Mouse (Mus musculus): ENCODE results near the gene Ecsit. TPM values are rescaled to one million over a fixed set of nuclear protein-coding genes. Genes with fewer than 3 reads are reported as not detected.

Gene Ecsit
- 47.7 and 51.5 TPM in 2 replicates for polyA plus RNA-seq (2015; fragmentation: Nextera tagmentation; extraction: Ambion mirVana)

GRCm38 (mm10) chr9:22085022-22085834 is at the start of gene Ecsit:
Ecsit (minus strand) TSS chr9:22085438.
- peaks cover 19% of the 10 kb centered on the region for H3K4me1 ChIP-seq
- no peaks in the 10 kb centered on the region for H3K27me3 ChIP-seq
- peak within 1 kb of the TSS; percentile 76 for H3K9ac ChIP-seq
- H3K36me3 ChIP-seq (ENCODE audit: poor library complexity, severe bottlenecking), result no peaks in the 10 kb centered on the region; the same call in 1 of the 2 replicates
- peak within 1 kb of the TSS; percentile 25; the same call in 1 of the 2 replicates for H3K27ac ChIP-seq
- H3K9me3 ChIP-seq (replicated peaks), result no peaks in the 10 kb centered on the region
- peak; percentile 100 for ATAC-seq
- peak within 1 kb of the TSS; percentile 88 for H3K4me2 ChIP-seq
- peak within 1 kb of the TSS; percentile 74 for H3K4me3 ChIP-seq
- under 1% methylated on average over 48 of the region's 48 CpGs for WGBS

GRCm38 (mm10) chr9:22134246-22134890 is 49.1 kb upstream of the Ecsit start:
- no peak overlapping the region for H3K4me2 ChIP-seq
- 90% methylated on average over 7 of the region's 7 CpGs for WGBS
- peaks cover 33% of the 10 kb centered on the region for H3K27me3 ChIP-seq
- H3K4me3 ChIP-seq, result no peak overlapping the region
- no peak overlapping the region for H3K9ac ChIP-seq
- no peaks in the 10 kb centered on the region for H3K36me3 ChIP-seq (ENCODE audit: poor library complexity, severe bottlenecking)
- no peak overlapping the region for H3K27ac ChIP-seq
- H3K9me3 ChIP-seq (replicated peaks), result no peaks in the 10 kb centered on the region
- peaks cover 4% of the 10 kb centered on the region; the same call in 1 of the 2 replicates for H3K4me1 ChIP-seq
- ATAC-seq, result no peak

DNA sequence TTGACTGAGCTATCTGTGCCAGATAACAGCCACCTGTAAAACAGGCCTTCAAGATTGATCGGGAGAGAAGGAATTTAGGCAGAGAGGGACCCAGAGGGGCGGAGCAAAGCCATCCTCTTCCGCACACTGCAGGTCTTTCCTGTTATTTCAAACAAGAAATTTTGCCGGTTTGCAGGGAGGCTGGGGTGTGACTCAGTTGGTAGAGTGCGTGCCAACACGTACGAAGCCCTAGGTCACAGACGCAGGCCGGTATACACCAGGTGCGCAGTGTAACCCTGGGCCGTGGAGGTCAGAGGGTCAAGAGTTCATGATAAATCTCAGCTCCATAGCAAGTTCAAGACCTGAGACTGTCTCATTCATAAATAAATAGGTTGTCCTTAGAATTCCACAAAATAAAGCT is 47.0 kb upstream of the Ecsit start:
- Histone ChIP-seq H3K9ac (no peak overlapping the region), H3K27ac (no peak overlapping the region), H3K4me1 (peaks cover 3% of the 10 kb centered on the region; the same call in 1 of the 2 replicates), H3K4me3 (no peak overlapping the region), H3K4me2 (0 out of 2 replicates have a peak overlapping the region, but pooled peaks have one; percentile 39), H3K9me3 (replicated peaks) (no peaks in the 10 kb centered on the region), H3K36me3 (ENCODE audit: poor library complexity, severe bottlenecking) (no peaks in the 10 kb centered on the region), H3K27me3 (peaks cover 37% of the 10 kb centered on the region)
- no peak for ATAC-seq
- WGBS, result 62% methylated on average over 11 of the region's 11 CpGs

GRCm38 (mm10) chr9:22131226-22131981 is 46.2 kb upstream of the Ecsit start:
- peaks cover 37% of the 10 kb centered on the region for H3K27me3 ChIP-seq
- no peak for ATAC-seq
- peak overlapping the region; percentile 39 for H3K4me2 ChIP-seq
- peak overlapping the region; percentile 5; the same call in 1 of the 2 replicates for H3K4me3 ChIP-seq
- no peaks in the 10 kb centered on the region for H3K9me3 ChIP-seq (replicated peaks)
- H3K36me3 ChIP-seq (ENCODE audit: poor library complexity, severe bottlenecking), result no peaks in the 10 kb centered on the region
- no peaks in the 10 kb centered on the region for H3K4me1 ChIP-seq
- peak overlapping the region; percentile 23; the same call in 1 of the 2 replicates for H3K9ac ChIP-seq
- 3% methylated on average over 32 of the region's 35 CpGs for WGBS
- H3K27ac ChIP-seq, result no peak overlapping the region

- 92% methylated on average over 15 of the region's 15 CpGs for WGBS
- Histone ChIP-seq H3K9me3 (replicated peaks) (no peaks in the 10 kb centered on the region), H3K36me3 (ENCODE audit: poor library complexity, severe bottlenecking) (no peaks in the 10 kb centered on the region), H3K4me1 (no peaks in the 10 kb centered on the region), H3K4me3 (no peak overlapping the region), H3K4me2 (no peak overlapping the region), H3K9ac (no peak overlapping the region), H3K27ac (no peak overlapping the region), H3K27me3 (peaks cover 12% of the 10 kb centered on the region; the same call in 1 of the 2 replicates)
- ATAC-seq, result no peak
Observed at GRCm38 (mm10) chr9:22125246-22126027, 40.2 kb upstream of the Ecsit start.

DNA sequence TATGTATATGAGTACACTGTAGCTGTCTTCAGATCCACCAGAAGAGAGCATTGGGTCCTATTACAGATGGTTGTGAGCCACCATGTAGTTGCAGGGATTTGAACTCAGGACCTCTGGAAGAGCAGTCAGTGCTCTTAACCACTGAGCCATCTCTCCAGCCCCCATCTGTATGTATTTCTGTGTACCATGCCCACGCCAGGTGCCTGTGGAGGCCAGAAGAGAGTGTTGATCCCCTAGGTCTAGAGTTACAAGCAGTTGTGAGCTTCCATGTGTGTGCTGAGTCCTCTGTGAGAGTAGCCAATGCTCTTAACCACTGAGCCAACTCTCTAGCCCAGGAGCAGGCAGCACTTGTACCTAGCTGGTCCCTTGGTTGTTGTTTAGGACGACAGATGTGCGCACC is 38.9 kb upstream of the Ecsit start:
- Histone ChIP-seq H3K9me3 (replicated peaks) (no peaks in the 10 kb centered on the region), H3K27me3 (peaks cover 8% of the 10 kb centered on the region; the same call in 1 of the 2 replicates), H3K4me1 (no peaks in the 10 kb centered on the region), H3K27ac (no peak overlapping the region), H3K36me3 (ENCODE audit: poor library complexity, severe bottlenecking) (no peaks in the 10 kb centered on the region), H3K4me3 (no peak overlapping the region), H3K9ac (no peak overlapping the region), H3K4me2 (no peak overlapping the region)
- no peak for ATAC-seq
- WGBS, result 89% methylated on average over 3 of the region's 3 CpGs

GRCm38 (mm10) chr9:22123069-22123609 is 37.9 kb upstream of the Ecsit start:
- peaks cover 5% of the 10 kb centered on the region; the same call in 1 of the 2 replicates for H3K27me3 ChIP-seq
- H3K36me3 ChIP-seq (ENCODE audit: poor library complexity, severe bottlenecking), result no peaks in the 10 kb centered on the region
- no peak overlapping the region for H3K9ac ChIP-seq
- no peaks in the 10 kb centered on the region for H3K4me1 ChIP-seq
- no peak for ATAC-seq
- H3K27ac ChIP-seq, result no peak overlapping the region
- H3K4me2 ChIP-seq, result no peak overlapping the region
- WGBS, result 86% methylated on average over 7 of the region's 7 CpGs
- no peaks in the 10 kb centered on the region for H3K9me3 ChIP-seq (replicated peaks)
- no peak overlapping the region for H3K4me3 ChIP-seq

DNA sequence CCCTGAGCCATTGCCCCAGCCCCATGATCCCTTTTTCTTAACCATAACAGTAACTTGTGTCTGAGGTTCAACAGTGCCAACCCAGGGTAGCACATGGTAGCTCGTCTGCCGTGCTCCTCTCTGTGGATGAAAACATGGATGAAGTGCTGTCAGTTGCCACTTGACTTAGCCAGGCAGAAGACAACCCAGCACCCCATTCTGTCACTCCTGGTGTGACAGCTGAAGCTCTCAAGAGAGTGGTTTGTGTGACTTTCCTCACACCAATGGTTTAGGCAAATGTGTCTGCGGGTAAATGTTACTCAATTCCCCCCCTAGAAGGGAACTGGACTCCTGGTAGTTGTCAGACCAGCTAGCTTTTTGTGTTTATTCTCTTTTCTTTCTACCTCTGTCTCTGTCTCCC is 36.8 kb upstream of the Ecsit start:
- H3K4me1 ChIP-seq, result peaks cover 5% of the 10 kb centered on the region
- WGBS, result 79% methylated on average over 3 of the region's 3 CpGs

GRCm38 (mm10) chr9:22121545-22121944 is 36.3 kb upstream of the Ecsit start:
- Histone ChIP-seq H3K9ac (no peak overlapping the region), H3K9me3 (replicated peaks) (no peaks in the 10 kb centered on the region), H3K27ac (no peak overlapping the region), H3K4me2 (no peak overlapping the region), H3K4me1 (peaks cover 5% of the 10 kb centered on the region), H3K27me3 (peaks cover 5% of the 10 kb centered on the region; the same call in 1 of the 2 replicates), H3K36me3 (ENCODE audit: poor library complexity, severe bottlenecking) (no peaks in the 10 kb centered on the region), H3K4me3 (no peak overlapping the region)
- ATAC-seq, result no peak

More for the DNA sequence above, 36.8 kb upstream of the Ecsit start:
- H3K27ac ChIP-seq, result no peak overlapping the region
- H3K36me3 ChIP-seq (ENCODE audit: poor library complexity, severe bottlenecking), result no peaks in the 10 kb centered on the region
- H3K9me3 ChIP-seq (replicated peaks), result no peaks in the 10 kb centered on the region
- no peak overlapping the region for H3K4me3 ChIP-seq
- peaks cover 5% of the 10 kb centered on the region; the same call in 1 of the 2 replicates for H3K27me3 ChIP-seq
- no peak overlapping the region for H3K4me2 ChIP-seq
- ATAC-seq, result no peak
- no peak overlapping the region for H3K9ac ChIP-seq

DNA sequence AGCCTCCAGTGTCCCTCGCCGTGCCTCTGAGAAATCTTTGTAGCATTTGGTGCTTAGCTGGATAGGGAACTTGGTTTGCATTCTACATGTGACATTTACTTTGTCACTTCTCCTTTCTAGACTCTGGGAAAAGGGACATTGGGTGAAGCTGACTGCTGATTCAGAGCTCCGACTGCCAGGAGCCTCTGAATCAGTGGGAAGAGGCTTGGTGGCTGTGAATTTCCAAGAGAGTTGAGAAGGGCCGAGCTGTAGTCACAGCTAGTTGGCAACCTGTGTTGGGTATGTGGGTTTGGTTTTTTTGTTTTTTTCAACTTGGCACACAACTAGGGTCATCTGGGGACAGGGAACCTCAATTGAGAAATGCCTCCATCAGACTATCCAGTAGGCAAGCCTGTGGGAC is 34.3 kb upstream of the Ecsit start:
- no peak overlapping the region for H3K4me2 ChIP-seq
- no peaks in the 10 kb centered on the region for H3K9me3 ChIP-seq (replicated peaks)
- WGBS, result 91% methylated on average over 4 of the region's 4 CpGs
- H3K36me3 ChIP-seq (ENCODE audit: poor library complexity, severe bottlenecking), result no peaks in the 10 kb centered on the region
- H3K27ac ChIP-seq, result no peak overlapping the region
- H3K4me1 ChIP-seq, result peaks cover 21% of the 10 kb centered on the region
- H3K4me3 ChIP-seq, result no peak overlapping the region
- ATAC-seq, result no peak
- no peak overlapping the region for H3K9ac ChIP-seq
- H3K27me3 ChIP-seq, result peaks cover 5% of the 10 kb centered on the region; the same call in 1 of the 2 replicates
